Mouse (Mus musculus): ENCODE results near the gene Sap30bp. TPM values are rescaled to one million over a fixed set of nuclear protein-coding genes. Genes with fewer than 3 reads are reported as not detected.

Sap30bp gene
- total RNA-seq, 1 experiment = 63.5 TPM

GRCm38 (mm10) chr11:115992098-115992497 is 59.0 kb downstream of the Sap30bp start:
- H3K27ac ChIP-seq (ENCODE audit: insufficient read depth, low read depth, low read length, poor library complexity, severe bottlenecking) = no peak overlapping the region
- TF ChIP-seq HCFC1 (IDR thresholded peaks at IDR 0.05; ENCODE audit: borderline replicate concordance, insufficient read depth, low read length) (no peak), ZC3H11A (IDR thresholded peaks at IDR 0.05; ENCODE audit: borderline replicate concordance, low read depth, low read length) (no peak), MAFK (IDR thresholded peaks at IDR 0.05; ENCODE audit: insufficient read depth, low read depth, low read length) (no peak), CHD2 (IDR thresholded peaks at IDR 0.05; ENCODE audit: low read depth, low read length) (no peak), ZNF384 (IDR thresholded peaks at IDR 0.05; ENCODE audit: low read depth, low read length) (no peak)
- H3K36me3 ChIP-seq (ENCODE audit: control insufficient read depth, insufficient read depth, low read length, poor library complexity, severe bottlenecking) = no peaks in the 10 kb centered on the region
- H3K4me3 ChIP-seq (ENCODE audit: insufficient read depth in 1 of 2, low read depth in 1 of 2, low read length in 2 of 2, poor library complexity in 1 of 2, severe bottlenecking in 1 of 2) = no peak overlapping the region
- H3K4me1 ChIP-seq (ENCODE audit: control insufficient read depth in 2 of 2, insufficient read depth in 2 of 2, low read length in 2 of 2, poor library complexity in 1 of 2) = peaks cover 0 to 11% of the 10 kb centered on the region in 2 experiments; a peak in 2 of 4 replicates
- in situ Hi-C loops (cut with MboI; ENCODE audit: low sequenced_read_pairs in 2 of 2, unreplicated experiment in 2 of 2) = no loop called here
- no peak overlapping the region for H3K9ac ChIP-seq (ENCODE audit: insufficient read depth, low read depth, low read length, poor library complexity, severe bottlenecking)
- no peaks in the 10 kb centered on the region for H3K9me3 ChIP-seq (ENCODE audit: control insufficient read depth, insufficient read depth, low read depth, low read length)
- DNase-seq (ENCODE audit: low read depth, low spot score) = no peak

GRCm38 (mm10) chr11:115995256-115995655 is 62.2 kb downstream of the Sap30bp start:
- no peaks in the 10 kb centered on the region for H3K36me3 ChIP-seq (ENCODE audit: control insufficient read depth, insufficient read depth, low read length, poor library complexity, severe bottlenecking)
- in situ Hi-C loops (cut with MboI; ENCODE audit: low sequenced_read_pairs in 2 of 2, unreplicated experiment in 2 of 2) = loop anchor here in 1 of 2 experiments (5.0 kb wide), 1 partner anchor 53 kb away; no protein-coding TSS in a partner anchor
- no peak for TF ChIP-seq CHD2 (IDR thresholded peaks at IDR 0.05; ENCODE audit: low read depth, low read length)
- H3K9me3 ChIP-seq (ENCODE audit: control insufficient read depth, insufficient read depth, low read depth, low read length) = no peaks in the 10 kb centered on the region
- no peak for DNase-seq (ENCODE audit: low read depth, low spot score)
- H3K27ac ChIP-seq (ENCODE audit: insufficient read depth, low read depth, low read length, poor library complexity, severe bottlenecking) = no peak overlapping the region
- no peak overlapping the region for H3K9ac ChIP-seq (ENCODE audit: insufficient read depth, low read depth, low read length, poor library complexity, severe bottlenecking)
- H3K4me3 ChIP-seq (ENCODE audit: insufficient read depth in 1 of 2, low read depth in 1 of 2, low read length in 2 of 2, poor library complexity in 1 of 2, severe bottlenecking in 1 of 2) = no peak overlapping the region
- H3K4me1 ChIP-seq (ENCODE audit: control insufficient read depth in 2 of 2, insufficient read depth in 2 of 2, low read length in 2 of 2, poor library complexity in 1 of 2) = peaks cover 0 to 9% of the 10 kb centered on the region in 2 experiments; a peak in 2 of 4 replicates

- peak; percentile 24 for DNase-seq (ENCODE audit: low read depth, low spot score)
- Histone ChIP-seq H3K36me3 (ENCODE audit: control insufficient read depth, insufficient read depth, low read length, poor library complexity, severe bottlenecking) (no peaks in the 10 kb centered on the region), H3K4me3 (ENCODE audit: insufficient read depth in 1 of 2, low read depth in 1 of 2, low read length in 2 of 2, poor library complexity in 1 of 2, severe bottlenecking in 1 of 2) (no peak overlapping the region), H3K27ac (ENCODE audit: insufficient read depth, low read depth, low read length, poor library complexity, severe bottlenecking) (no peak overlapping the region), H3K9me3 (ENCODE audit: control insufficient read depth, insufficient read depth, low read depth, low read length) (no peaks in the 10 kb centered on the region), H3K4me1 (ENCODE audit: control insufficient read depth in 2 of 2, insufficient read depth in 2 of 2, low read length in 2 of 2, poor library complexity in 1 of 2) (peaks cover 0 to 10% of the 10 kb centered on the region in 2 experiments; a peak in 2 of 4 replicates), H3K9ac (ENCODE audit: insufficient read depth, low read depth, low read length, poor library complexity, severe bottlenecking) (no peak overlapping the region)
- TF ChIP-seq CHD2 (IDR thresholded peaks at IDR 0.05; ENCODE audit: low read depth, low read length) (no peak), ZC3H11A (IDR thresholded peaks at IDR 0.05; ENCODE audit: borderline replicate concordance, low read depth, low read length) (peak; percentile 73; the same call in 1 of the 2 replicates)
- in situ Hi-C loops (cut with MboI; ENCODE audit: low sequenced_read_pairs in 2 of 2, unreplicated experiment in 2 of 2) = loop anchor here in 1 of 2 experiments (5.0 kb wide), 1 partner anchor 55 kb away; no protein-coding TSS in a partner anchor
These were observed 64.0 kb downstream of the Sap30bp start for GRCm38 (mm10) chr11:115997047-115997446.

- H3K36me3 ChIP-seq (ENCODE audit: control insufficient read depth, insufficient read depth, low read length, poor library complexity, severe bottlenecking) = no peaks in the 10 kb centered on the region
- TF ChIP-seq CHD2 (IDR thresholded peaks at IDR 0.05; ENCODE audit: low read depth, low read length) (no peak), ZC3H11A (IDR thresholded peaks at IDR 0.05; ENCODE audit: borderline replicate concordance, low read depth, low read length) (no peak), HCFC1 (IDR thresholded peaks at IDR 0.05; ENCODE audit: borderline replicate concordance, insufficient read depth, low read length) (no peak), MAFK (IDR thresholded peaks at IDR 0.05; ENCODE audit: insufficient read depth, low read depth, low read length) (no peak), ZNF384 (IDR thresholded peaks at IDR 0.05; ENCODE audit: low read depth, low read length) (no peak)
- no peak for DNase-seq (ENCODE audit: low read depth, low spot score)
- no peaks in the 10 kb centered on the region for H3K9me3 ChIP-seq (ENCODE audit: control insufficient read depth, insufficient read depth, low read depth, low read length)
- H3K4me1 ChIP-seq (ENCODE audit: control insufficient read depth in 2 of 2, insufficient read depth in 2 of 2, low read length in 2 of 2, poor library complexity in 1 of 2) = peaks cover 0 to 10% of the 10 kb centered on the region in 2 experiments; a peak in 2 of 4 replicates
- no peak overlapping the region for H3K27ac ChIP-seq (ENCODE audit: insufficient read depth, low read depth, low read length, poor library complexity, severe bottlenecking)
- in situ Hi-C loops (cut with MboI; ENCODE audit: low sequenced_read_pairs in 2 of 2, unreplicated experiment in 2 of 2) = loop anchor here in 1 of 2 experiments (5.0 kb wide), 1 partner anchor 55 kb away; no protein-coding TSS in a partner anchor
- H3K4me3 ChIP-seq (ENCODE audit: insufficient read depth in 1 of 2, low read depth in 1 of 2, low read length in 2 of 2, poor library complexity in 1 of 2, severe bottlenecking in 1 of 2) = no peak overlapping the region
- no peak overlapping the region for H3K9ac ChIP-seq (ENCODE audit: insufficient read depth, low read depth, low read length, poor library complexity, severe bottlenecking)
These were observed 64.6 kb downstream of the Sap30bp start for GRCm38 (mm10) chr11:115997662-115998061.

- in situ Hi-C loops (cut with MboI; ENCODE audit: low sequenced_read_pairs in 2 of 2, unreplicated experiment in 2 of 2) = loop anchor here in 1 of 2 experiments (5.0 kb wide), 1 partner anchor 57 kb away; no protein-coding TSS in a partner anchor
- Histone ChIP-seq H3K9ac (ENCODE audit: insufficient read depth, low read depth, low read length, poor library complexity, severe bottlenecking) (no peak overlapping the region), H3K4me1 (ENCODE audit: control insufficient read depth in 2 of 2, insufficient read depth in 2 of 2, low read length in 2 of 2, poor library complexity in 1 of 2) (peaks cover 0 to 6% of the 10 kb centered on the region in 2 experiments; a peak in 2 of 4 replicates), H3K4me3 (ENCODE audit: insufficient read depth in 1 of 2, low read depth in 1 of 2, low read length in 2 of 2, poor library complexity in 1 of 2, severe bottlenecking in 1 of 2) (no peak overlapping the region), H3K27ac (ENCODE audit: insufficient read depth, low read depth, low read length, poor library complexity, severe bottlenecking) (no peak overlapping the region), H3K36me3 (ENCODE audit: control insufficient read depth, insufficient read depth, low read length, poor library complexity, severe bottlenecking) (no peaks in the 10 kb centered on the region), H3K9me3 (ENCODE audit: control insufficient read depth, insufficient read depth, low read depth, low read length) (no peaks in the 10 kb centered on the region)
- DNase-seq (ENCODE audit: low read depth, low spot score) = no peak
- TF ChIP-seq ZNF384 (IDR thresholded peaks at IDR 0.05; ENCODE audit: low read depth, low read length) (no peak), ZC3H11A (IDR thresholded peaks at IDR 0.05; ENCODE audit: borderline replicate concordance, low read depth, low read length) (no peak), CHD2 (IDR thresholded peaks at IDR 0.05; ENCODE audit: low read depth, low read length) (no peak), MAFK (IDR thresholded peaks at IDR 0.05; ENCODE audit: insufficient read depth, low read depth, low read length) (no peak), HCFC1 (IDR thresholded peaks at IDR 0.05; ENCODE audit: borderline replicate concordance, insufficient read depth, low read length) (no peak)
These were observed 65.9 kb downstream of the Sap30bp start for GRCm38 (mm10) chr11:115999027-115999426.
